Comparison of ENCODE assay signal across 8 mouse cellular contexts in genomic region chr4:82532443-82533191, GRCm38 (mm10).
DNase-seq lines count a peak whose midpoint lies in the region; ATAC-seq and TF ChIP-seq lines count a peak whose summit lies in the region.

No protein-coding gene starts in this region.

- peak overlapping the region; percentile 87 for H3K27ac ChIP-seq in layer of hippocampus, adult 2 months
- H3K27ac ChIP-seq in heart, embryonic 16.5 days (ENCODE audit: low read length), result peak overlapping the region; percentile 82
- H3K27ac ChIP-seq in limb, embryonic 12.5 days, result peak overlapping the region; percentile 64

- ATAC-seq in heart, embryonic 16.5 days (replicated peaks; ENCODE audit: extremely low read depth, insufficient read depth, low FRiP score), result no peak
- no peak for ATAC-seq in limb, embryonic 12.5 days (ENCODE audit: insufficient number of reproducible peaks, insufficient read depth, low FRiP score, low TSS enrichment, low read depth)
- no peak for ATAC-seq in megakaryocyte, adult 5-6 weeks (ENCODE audit: poor library complexity, severe bottlenecking)

- peak overlapping the region; percentile 0; the same call in 1 of the 2 replicates for H3K4me3 ChIP-seq in layer of hippocampus, adult 2 months
- peak overlapping the region; percentile 15 for H3K4me3 ChIP-seq in heart, embryonic 16.5 days (ENCODE audit: low read length)
- H3K4me3 ChIP-seq in limb, embryonic 12.5 days (replicated peaks), result no peak overlapping the region

- TF ChIP-seq CTCF in layer of hippocampus, adult 2 months (conservative IDR thresholded peaks at IDR 0.05), result no peak

- no peaks in the 10 kb centered on the region for H3K36me3 ChIP-seq in heart, embryonic 16.5 days (ENCODE audit: control insufficient read depth, insufficient read depth)
- no peaks in the 10 kb centered on the region for H3K36me3 ChIP-seq in limb, embryonic 12.5 days

- no peak for DNase-seq in layer of hippocampus, adult 2 months (ENCODE audit: low spot score in 2 of 2)
- no peak for DNase-seq in layer of hippocampus, postnatal 25 days (ENCODE audit: extremely low spot score in 1 of 2, low spot score in 1 of 2)
- DNase-seq in cerebellum, adult 9-10 months, result peak; percentile 68
- DNase-seq in urinary bladder, postnatal 36 days (ENCODE audit: low spot score in 2 of 2), result no peak
- no peak for DNase-seq in adrenal gland, postnatal 10 days

- 15% methylated on average over 11 of the region's 11 CpGs for WGBS in heart, embryonic 16.5 days
- WGBS in limb, embryonic 12.5 days, result 13% methylated on average over 11 of the region's 11 CpGs

- H3K27me3 ChIP-seq in heart, embryonic 16.5 days (ENCODE audit: control insufficient read depth, insufficient read depth, low read length), result no peaks in the 10 kb centered on the region
- H3K27me3 ChIP-seq in limb, embryonic 12.5 days, result peaks cover 32% of the 10 kb centered on the region

- H3K9me3 ChIP-seq in heart, embryonic 16.5 days (replicated peaks; ENCODE audit: control insufficient read depth, low read length), result no peaks in the 10 kb centered on the region
- no peaks in the 10 kb centered on the region for H3K9me3 ChIP-seq in limb, embryonic 12.5 days

- peak overlapping the region; percentile 63 for H3K9ac ChIP-seq in heart, embryonic 16.5 days (ENCODE audit: low read length)
- H3K9ac ChIP-seq in limb, embryonic 12.5 days (replicated peaks), result peak overlapping the region; percentile 42

- peaks cover 65% of the 10 kb centered on the region for H3K4me1 ChIP-seq in heart, embryonic 16.5 days (ENCODE audit: control insufficient read depth, insufficient read depth, low read length)
- peaks cover 43% of the 10 kb centered on the region for H3K4me1 ChIP-seq in limb, embryonic 12.5 days (replicated peaks)

- H3K4me2 ChIP-seq in heart, embryonic 16.5 days (ENCODE audit: low read depth, low read length), result peak overlapping the region; percentile 47
- H3K4me2 ChIP-seq in limb, embryonic 12.5 days, result peak overlapping the region; percentile 26
